Mouse (Mus musculus) intestine, embryonic 14.5 days (tissue): ENCODE measurements at regions not wholly inside any gene's neighbourhood (a gene's known extent, or its start where the extent isn't known, plus 50 kb on each side); places are given as distances from the start of the nearest gene placed in this dataset.

Experiments
- ATAC-seq: fragments of 200-750 bp; cut with Nextera tagmentation; replicated peaks from 2 replicates; pipeline ENCODE4 v1.8.0; 2017; ENCODE audit warnings: low read depth, moderate number of reproducible peaks, moderate TSS enrichment, moderate library complexity; ENCODE audit not compliant: low FRiP score, low TSS enrichment
- DNase-seq: peaks from one replicate; pipeline ENCODE4 v3.0.0-alpha.2; 2018; ENCODE audit warnings: low spot score
- H3K27ac ChIP-seq: fragments of 300-500 bp; sonication (generic); 2 replicates; pipeline ENCODE4 v1.5.1; 2014; ENCODE audit warnings: low read depth, mild to moderate bottlenecking, control low read depth
- H3K27me3 ChIP-seq: fragments of 300-500 bp; sonication (generic); replicated peaks from 2 replicates; pipeline ENCODE4 v1.6.1; 2014; ENCODE audit warnings: low read length, control low read depth; ENCODE audit not compliant: control insufficient read depth, insufficient read depth
- H3K36me3 ChIP-seq: fragments of 300-500 bp; sonication (generic); 2 replicates; pipeline ENCODE4 v1.6.1; 2014; ENCODE audit warnings: low read length, control low read depth; ENCODE audit not compliant: control insufficient read depth, insufficient read depth
- H3K4me1 ChIP-seq: fragments of 300-500 bp; sonication (generic); replicated peaks from 2 replicates; pipeline ENCODE4 v1.6.1; 2014; ENCODE audit warnings: low read length, control low read depth, mixed read lengths; ENCODE audit not compliant: control insufficient read depth, insufficient read depth
- H3K4me2 ChIP-seq: fragments of 300-500 bp; sonication (generic); 2 replicates; pipeline ENCODE4 v1.6.1; 2014; ENCODE audit warnings: low read length
- H3K4me3 ChIP-seq: fragments of 300-500 bp; sonication (generic); 2 replicates; pipeline ENCODE4 v1.5.1; 2014; ENCODE audit warnings: low read depth, low read length, control low read depth, mixed read lengths
- H3K9ac ChIP-seq: fragments of 300-500 bp; sonication (generic); 2 replicates; pipeline ENCODE4 v1.6.1; 2014; ENCODE audit warnings: mild to moderate bottlenecking, low read length
- H3K9me3 ChIP-seq: fragments of 300-500 bp; sonication (generic); 2 replicates; pipeline ENCODE4 v1.6.1; 2016; ENCODE audit warnings: low read length, control low read depth; ENCODE audit not compliant: control insufficient read depth
- WGBS: fragments of 180-500 bp; shearing (Covaris S2); extraction: QIAGEN DNeasy Blood & Tissue Kit; methylation state at CpG from one replicate; pipeline ENCODE4 v1.1.7; 2014; 5-methylcytosine and 5-hydroxymethylcytosine counted together

DNA sequence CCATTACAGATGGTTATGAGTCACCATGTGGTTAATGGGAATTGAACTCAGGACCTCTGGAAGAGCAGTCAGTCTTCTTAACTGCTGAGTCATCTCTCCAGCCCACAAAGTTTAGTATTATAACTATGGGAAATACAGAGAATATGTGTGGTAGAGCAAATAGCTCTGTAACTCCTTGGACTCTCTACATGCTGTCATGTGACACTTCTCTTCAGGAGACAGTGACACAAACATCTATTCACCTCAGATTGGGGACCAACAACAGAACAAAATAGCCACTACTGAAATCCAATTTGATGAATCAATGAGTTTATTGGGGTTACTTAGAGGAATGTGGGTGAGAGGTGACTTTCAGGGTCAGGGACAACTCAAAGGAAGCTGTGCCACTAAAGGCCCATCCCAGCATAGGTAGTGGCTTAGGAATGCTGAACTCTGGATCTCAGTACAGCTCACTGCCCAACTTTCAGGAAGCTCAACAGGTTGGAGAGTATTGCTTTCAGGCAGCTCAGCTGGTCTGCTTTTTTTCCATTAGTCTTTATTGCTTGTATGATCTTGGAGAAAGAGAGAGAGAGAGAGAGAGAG is 71.8 kb upstream of the Ralgapa2 start:
- Histone ChIP-seq H3K4me1 (no peaks in the 10 kb centered on the region), H3K9ac (no peak overlapping the region), H3K36me3 (no peaks in the 10 kb centered on the region), H3K9me3 (no peaks in the 10 kb centered on the region), H3K27ac (no peak overlapping the region), H3K4me2 (no peak overlapping the region), H3K27me3 (no peaks in the 10 kb centered on the region), H3K4me3 (no peak overlapping the region)
- DNase-seq (no peak), ATAC-seq (no peak)

- no peaks in the 10 kb centered on the region for H3K4me1 ChIP-seq
- DNase-seq: no peak
- H3K36me3 ChIP-seq: no peaks in the 10 kb centered on the region
- ATAC-seq: no peak
- H3K9me3 ChIP-seq: no peaks in the 10 kb centered on the region
- H3K4me2 ChIP-seq: no peak overlapping the region
- H3K9ac ChIP-seq: no peak overlapping the region
- WGBS: 93% methylated on average over 1 of the region's 1 CpGs
- H3K27me3 ChIP-seq: no peaks in the 10 kb centered on the region
- H3K4me3 ChIP-seq: no peak overlapping the region
- no peak overlapping the region for H3K27ac ChIP-seq
These were observed 74.2 kb upstream of the Ralgapa2 start for GRCm38 (mm10) chr2:146586381-146586780.

GRCm38 (mm10) chr2:146586981-146587380 is 74.8 kb upstream of the Ralgapa2 start:
- no peak for DNase-seq
- WGBS: 71% methylated on average over 3 of the region's 3 CpGs

DNA sequence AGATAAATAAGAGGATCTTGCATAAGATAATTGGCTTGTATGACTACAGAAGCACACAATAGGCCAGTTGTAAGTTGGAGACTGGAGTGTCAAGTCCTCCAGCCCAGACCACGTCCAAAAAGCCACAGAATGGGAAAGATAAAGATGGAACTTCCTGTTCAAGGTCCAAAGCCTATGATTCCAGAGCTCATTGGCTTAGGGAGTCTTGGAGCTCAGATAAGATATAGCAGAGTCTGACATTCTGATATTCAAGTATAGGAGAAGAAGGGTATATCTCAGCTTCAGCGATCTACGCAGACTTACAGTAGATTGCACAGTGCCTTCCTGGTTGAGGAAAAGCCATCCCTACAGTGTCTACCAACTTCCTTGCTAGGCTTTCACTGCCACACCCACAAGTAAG is 77.7 kb upstream of the Ralgapa2 start:
- ATAC-seq: no peak
- no peak overlapping the region for H3K9ac ChIP-seq

More at GRCm38 (mm10) chr2:146586981-146587380, 74.8 kb upstream of the Ralgapa2 start:
- no peak for ATAC-seq
- Histone ChIP-seq H3K27ac (no peak overlapping the region), H3K9me3 (no peaks in the 10 kb centered on the region), H3K4me2 (no peak overlapping the region), H3K27me3 (no peaks in the 10 kb centered on the region), H3K36me3 (no peaks in the 10 kb centered on the region), H3K4me1 (no peaks in the 10 kb centered on the region), H3K9ac (no peak overlapping the region), H3K4me3 (no peak overlapping the region)

GRCm38 (mm10) chr2:146593291-146593690 is 81.1 kb upstream of the Ralgapa2 start:
- Histone ChIP-seq H3K9ac (no peak overlapping the region), H3K27me3 (no peaks in the 10 kb centered on the region), H3K9me3 (no peaks in the 10 kb centered on the region), H3K4me3 (no peak overlapping the region), H3K4me1 (no peaks in the 10 kb centered on the region), H3K4me2 (no peak overlapping the region), H3K27ac (no peak overlapping the region), H3K36me3 (no peaks in the 10 kb centered on the region)
- ATAC-seq (no peak), DNase-seq (no peak)
- 64% methylated on average over 2 of the region's 2 CpGs for whole genome bisulfite sequencing

More for the DNA sequence above, 77.7 kb upstream of the Ralgapa2 start:
- H3K27me3 ChIP-seq: no peaks in the 10 kb centered on the region
- DNase-seq: no peak
- no peaks in the 10 kb centered on the region for H3K36me3 ChIP-seq
- H3K9me3 ChIP-seq: no peaks in the 10 kb centered on the region
- H3K4me3 ChIP-seq: no peak overlapping the region
- no peak overlapping the region for H3K27ac ChIP-seq
- H3K4me2 ChIP-seq: no peak overlapping the region
- WGBS: 83% methylated on average over 3 of the region's 3 CpGs
- H3K4me1 ChIP-seq: no peaks in the 10 kb centered on the region

GRCm38 (mm10) chr2:146594212-146594611 is 82.1 kb upstream of the Ralgapa2 start:
- ATAC-seq (no peak), DNase-seq (no peak)
- H3K9ac ChIP-seq: no peak overlapping the region
- no peak overlapping the region for H3K4me3 ChIP-seq
- H3K9me3 ChIP-seq: no peaks in the 10 kb centered on the region
- 80% methylated on average over 4 of the region's 4 CpGs for WGBS
- no peaks in the 10 kb centered on the region for H3K27me3 ChIP-seq
- no peak overlapping the region for H3K27ac ChIP-seq
- no peaks in the 10 kb centered on the region for H3K4me1 ChIP-seq
- H3K36me3 ChIP-seq: no peaks in the 10 kb centered on the region
- no peak overlapping the region for H3K4me2 ChIP-seq

DNA sequence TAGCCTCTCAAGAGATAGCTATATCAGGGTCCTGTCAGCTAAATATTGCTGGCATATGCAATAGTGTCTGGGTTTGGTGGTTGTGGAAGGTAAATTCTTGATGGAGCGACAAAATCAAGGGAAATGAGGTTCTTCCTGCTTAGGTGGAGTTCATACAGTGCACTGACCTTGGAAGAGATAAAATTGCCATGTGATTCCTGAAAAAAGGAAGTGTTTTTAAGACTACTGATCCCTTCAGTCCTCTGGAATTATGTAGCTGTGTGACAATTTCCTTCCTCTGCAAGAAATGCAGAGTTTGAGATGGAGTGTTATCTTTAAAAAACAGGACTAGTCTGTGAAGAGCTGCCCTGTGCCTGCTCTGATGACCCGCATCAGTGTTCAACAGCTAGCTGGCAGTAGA is 83.5 kb upstream of the Ralgapa2 start:
- Histone ChIP-seq H3K4me3 (no peak overlapping the region), H3K4me2 (no peak overlapping the region), H3K4me1 (no peaks in the 10 kb centered on the region), H3K36me3 (no peaks in the 10 kb centered on the region), H3K9me3 (no peaks in the 10 kb centered on the region), H3K9ac (no peak overlapping the region), H3K27me3 (no peaks in the 10 kb centered on the region), H3K27ac (no peak overlapping the region)
- ATAC-seq (no peak), DNase-seq (no peak)
- WGBS: 87% methylated on average over 2 of the region's 2 CpGs

DNA sequence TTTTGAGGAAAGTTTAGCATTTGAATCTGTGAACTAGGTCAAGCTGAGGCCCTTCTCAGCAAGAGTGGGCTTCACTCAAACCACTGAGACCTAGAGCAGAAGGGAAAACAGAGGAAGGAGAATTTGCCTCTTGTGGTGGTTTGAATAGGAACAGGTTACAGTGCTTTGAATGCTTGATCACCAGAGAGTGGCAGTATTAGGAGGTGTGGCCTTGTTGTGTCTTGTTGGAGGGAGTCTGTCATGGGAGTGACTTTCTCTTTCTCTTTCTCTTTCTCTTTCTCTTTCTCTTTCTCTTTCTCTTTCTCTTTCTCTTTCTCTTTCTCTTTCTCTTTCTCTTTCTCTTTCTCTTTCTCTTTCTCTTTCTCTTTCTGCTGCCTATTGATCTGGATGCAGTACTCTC is 94.0 kb upstream of the Ralgapa2 start:
- ATAC-seq: no peak

DNA sequence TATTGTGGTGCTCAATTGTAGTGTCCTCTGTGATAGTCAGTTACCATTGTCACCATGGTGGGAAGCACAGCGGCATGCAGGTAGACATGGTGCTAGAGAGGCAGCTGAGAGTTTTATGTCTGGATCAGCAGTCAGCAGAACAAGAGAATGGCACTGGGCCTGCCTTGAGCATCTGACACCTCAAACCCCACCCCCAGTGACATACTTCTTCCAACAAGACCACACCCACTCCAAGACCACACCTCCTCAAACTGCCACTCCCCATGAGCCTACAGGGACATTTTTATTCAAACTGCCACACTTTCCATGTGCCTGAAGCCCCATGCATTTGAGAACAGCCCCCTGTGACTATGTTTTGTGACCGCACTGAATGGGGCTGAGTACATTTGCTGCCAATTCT is 98.8 kb upstream of the Ralgapa2 start:
- ATAC-seq (no peak), DNase-seq (no peak)
- no peak overlapping the region for H3K27ac ChIP-seq
- H3K9me3 ChIP-seq: no peaks in the 10 kb centered on the region
- WGBS: 95% methylated on average over 2 of the region's 2 CpGs
- H3K4me3 ChIP-seq: no peak overlapping the region
- H3K27me3 ChIP-seq: no peaks in the 10 kb centered on the region
- H3K4me1 ChIP-seq: no peaks in the 10 kb centered on the region
- H3K9ac ChIP-seq: no peak overlapping the region
- H3K4me2 ChIP-seq: no peak overlapping the region
- H3K36me3 ChIP-seq: no peaks in the 10 kb centered on the region

More for the DNA sequence above, 94.0 kb upstream of the Ralgapa2 start:
- no peak overlapping the region for H3K4me2 ChIP-seq
- no peaks in the 10 kb centered on the region for H3K9me3 ChIP-seq
- no peaks in the 10 kb centered on the region for H3K27me3 ChIP-seq
- no peaks in the 10 kb centered on the region for H3K4me1 ChIP-seq
- H3K9ac ChIP-seq: no peak overlapping the region
- no peaks in the 10 kb centered on the region for H3K36me3 ChIP-seq
- H3K27ac ChIP-seq: no peak overlapping the region
- DNase-seq: no peak
- H3K4me3 ChIP-seq: no peak overlapping the region
